Mouse (Mus musculus): ENCODE results near the gene Gm10282. TPM values are rescaled to one million over a fixed set of nuclear protein-coding genes. Genes with fewer than 3 reads are reported as not detected.

Gm10282 gene
- total RNA-seq, 2 experiments from 2014 or later = 10.9 to 15.9 TPM

DNA sequence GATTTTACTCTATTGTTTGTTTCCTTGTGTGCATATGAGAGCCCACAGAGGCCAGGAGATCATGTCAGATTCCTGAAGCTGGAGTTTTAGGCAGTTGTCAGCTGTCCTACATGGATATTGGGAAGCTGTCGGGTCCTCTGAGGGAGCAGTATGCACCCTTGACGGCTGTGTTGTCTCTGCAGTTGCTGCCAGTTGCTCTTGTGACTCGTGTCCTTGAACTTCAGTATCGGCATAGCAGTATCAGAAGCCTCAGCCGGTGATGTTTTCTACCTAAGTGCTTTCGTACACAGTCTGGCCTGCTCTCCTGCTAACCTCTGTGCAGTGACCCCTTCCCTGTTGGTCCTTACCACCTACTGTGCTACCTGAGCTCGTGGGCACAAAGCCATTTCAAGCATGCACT lies 41.6 kb downstream of the Gm10282 start:
- no peak for DNase-seq (ENCODE audit: low spot score in 2 of 2)

DNA sequence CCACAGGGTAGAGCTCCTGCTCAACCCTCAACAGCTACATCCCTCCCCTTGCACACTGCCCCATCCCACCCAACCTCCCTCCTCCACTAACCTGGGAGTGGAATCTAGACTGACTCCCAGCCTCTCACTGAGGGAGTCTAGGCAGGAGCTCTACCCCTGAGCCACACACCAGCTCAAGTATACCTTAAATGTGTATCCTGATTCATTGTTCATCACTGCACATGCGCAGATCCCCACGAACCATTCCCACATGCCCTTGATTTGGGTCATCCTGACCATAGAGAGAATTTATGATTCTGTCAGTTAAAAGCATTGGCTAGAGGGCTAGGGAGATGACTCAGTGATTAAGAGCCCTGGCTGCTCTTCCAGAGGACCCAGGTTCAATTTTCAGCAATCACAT lies 42.3 kb downstream of the Gm10282 start:
- DNase-seq (ENCODE audit: low spot score in 2 of 2) = no peak

DNA sequence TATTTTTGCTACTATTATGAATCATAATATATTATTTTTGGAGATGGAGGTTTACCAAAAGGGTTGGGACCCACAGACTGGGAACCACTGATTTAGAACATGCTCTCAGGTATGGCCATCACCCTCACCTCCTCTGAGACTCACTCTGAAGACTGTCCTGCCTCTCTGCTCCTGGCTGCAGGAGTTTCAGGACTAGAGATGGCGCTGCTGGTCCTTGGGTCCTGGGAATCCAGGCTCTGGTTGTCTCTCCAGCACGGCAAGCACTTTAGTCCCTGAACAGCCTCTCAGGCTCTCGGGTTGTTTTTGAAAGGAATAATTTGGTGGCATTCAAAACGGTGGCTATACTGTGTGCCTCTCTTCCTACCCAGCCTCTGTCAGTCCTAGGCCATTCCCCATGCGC lies 43.2 kb downstream of the Gm10282 start:
- DNase-seq (ENCODE audit: low spot score in 2 of 2) = no peak

- no peak for DNase-seq (ENCODE audit: low spot score in 2 of 2)
Measured at GRCm38 (mm10) chr8:72261431-72261830, 43.6 kb downstream of the Gm10282 start.

GRCm38 (mm10) chr8:72261019-72261418 lies 44.0 kb downstream of the Gm10282 start:
- peak; percentile 38 to 41 for DNase-seq (ENCODE audit: low spot score in 2 of 2)

- DNase-seq (ENCODE audit: low spot score in 2 of 2) = no peak
Measured at GRCm38 (mm10) chr8:72260585-72260984, 44.5 kb downstream of the Gm10282 start.

- DNase-seq (ENCODE audit: low spot score in 2 of 2) = no peak
Measured at GRCm38 (mm10) chr8:72259862-72260261, 45.2 kb downstream of the Gm10282 start.

GRCm38 (mm10) chr8:72257902-72258238 lies 47.2 kb downstream of the Gm10282 start:
- no peak for DNase-seq (ENCODE audit: low spot score in 2 of 2)

DNA sequence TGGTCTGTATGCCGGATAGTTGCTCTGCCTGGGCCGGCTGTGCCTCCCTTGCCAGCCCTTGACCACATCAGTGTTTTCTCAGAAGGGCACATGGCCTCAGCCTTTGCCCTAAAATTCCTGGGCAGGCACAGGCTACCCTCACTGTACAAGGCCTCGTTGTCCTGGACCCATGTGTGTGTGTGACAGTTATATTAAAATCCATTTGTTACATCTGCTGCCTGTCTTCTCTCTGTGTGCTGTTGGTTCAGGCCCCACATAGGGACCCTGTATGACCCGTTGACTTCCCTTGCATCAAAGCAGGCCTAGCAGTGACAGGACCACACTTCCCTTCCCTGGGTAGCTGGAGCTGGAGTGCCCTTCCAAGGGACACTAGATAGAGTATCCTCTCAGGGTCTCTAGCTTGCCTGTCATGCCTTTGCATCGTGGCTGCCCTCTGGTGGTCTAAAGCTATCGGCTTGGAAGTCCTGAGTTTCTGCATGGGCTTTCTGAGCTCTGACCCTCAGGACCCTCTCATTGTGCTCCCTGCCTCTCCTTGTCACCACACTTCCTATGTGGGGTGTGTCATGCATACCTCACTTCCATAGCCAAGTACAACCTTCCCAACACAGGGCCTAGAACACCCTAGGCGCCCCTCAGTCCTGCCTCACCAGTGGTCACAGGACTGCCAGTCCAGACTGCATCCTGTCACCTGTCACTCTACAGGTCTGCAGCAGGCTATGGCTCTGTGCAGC lies 47.7 kb downstream of the Gm10282 start:
- peak; percentile 58 to 67 for DNase-seq (ENCODE audit: low spot score in 2 of 2)

Other genes with a start within 250 kb of the Gm10282 start
- not detected for gene Olfr373, start 222.1 kb downstream of the Gm10282 start, total RNA-seq (2021)
- gene Olfr374, start 198.2 kb downstream of the Gm10282 start, total RNA-seq (2021) = not detected
- gene Tpm4, start 170.3 kb downstream of the Gm10282 start, total RNA-seq (2021) = 10 to 100 TPM; 52.7 to 57.9 TPM
- 10 to 100 TPM; 38.0 to 50.9 TPM for gene Rab8a, start 144.1 kb downstream of the Gm10282 start, total RNA-seq (2021)
- gene Hsh2d, start 115.6 kb downstream of the Gm10282 start, total RNA-seq (2021) = under 1 TPM in 1 of 2 experiments, not detected in 1; 0.27 TPM
- gene Cib3, start 92.4 kb downstream of the Gm10282 start, total RNA-seq (2021) = not detected
- gene Gm11034, start 91.6 kb downstream of the Gm10282 start, total RNA-seq (2021) = not detected
- gene Fam32a, start 85.5 kb downstream of the Gm10282 start, total RNA-seq (2021) = 10 to 100 TPM; 62.5 to 65.8 TPM
- 100 to 1,000 TPM; 108 to 109 TPM for gene Ap1m1, start 65.2 kb downstream of the Gm10282 start, total RNA-seq (2021)
- gene Klf2, start 13.8 kb upstream of the Gm10282 start, total RNA-seq (2021) = 10 to 100 TPM; 19.5 to 21.4 TPM
- 10 to 100 TPM; 73.3 to 73.5 TPM for gene Eps15l1, start 116.2 kb upstream of the Gm10282 start, total RNA-seq (2021)
- 1 to 10 TPM in 1 of 2 experiments, under 1 TPM in 1; 0.67 to 1.2 TPM for gene Calr3, start 138.6 kb upstream of the Gm10282 start, total RNA-seq (2021)
- 10 to 100 TPM; 11.0 to 13.0 TPM for gene 1700030K09Rik, start 138.6 kb upstream of the Gm10282 start, total RNA-seq (2021)
- gene Cherp, start 170.0 kb upstream of the Gm10282 start, total RNA-seq (2021) = 10 to 100 TPM; 61.5 to 69.8 TPM
- gene Slc35e1, start 187.4 kb upstream of the Gm10282 start, total RNA-seq (2021) = 10 to 100 TPM; 37.6 to 40.2 TPM
- 1 to 10 TPM; 8.9 to 9.2 TPM for gene Med26, start 243.0 kb upstream of the Gm10282 start, total RNA-seq (2021)